Mouse (Mus musculus) heart, postnatal 14 days (tissue): ENCODE measurements at regions not wholly inside any gene's neighbourhood (a gene's known extent, or its start where the extent isn't known, plus 50 kb on each side); places are given as distances from the start of the nearest gene placed in this dataset.
A peak's percentile ranks its signal among the peaks of the same experiment; 100 is the strongest.

Experiments
- DNase-seq, 2 experiments: peaks; one replicate each; pipeline ENCODE4 v3.0.0; 2021 to 2022
- intact Hi-C: fragments of 180-260 bp; cut with DNase I; formaldehyde crosslinking; loops from one replicate; pipeline ENCODE4 v1.15.1; 2025

- DNase-seq, result peak; percentile 6
- intact Hi-C loops, result no loop called here
Observed at GRCm38 (mm10) chr6:7472366-7473026, 82.2 kb upstream of the Tac1 start.

GRCm38 (mm10) chr6:7473730-7474129 is 80.9 kb upstream of the Tac1 start:
- no peak for DNase-seq
- intact Hi-C loops, result no loop called here

DNA sequence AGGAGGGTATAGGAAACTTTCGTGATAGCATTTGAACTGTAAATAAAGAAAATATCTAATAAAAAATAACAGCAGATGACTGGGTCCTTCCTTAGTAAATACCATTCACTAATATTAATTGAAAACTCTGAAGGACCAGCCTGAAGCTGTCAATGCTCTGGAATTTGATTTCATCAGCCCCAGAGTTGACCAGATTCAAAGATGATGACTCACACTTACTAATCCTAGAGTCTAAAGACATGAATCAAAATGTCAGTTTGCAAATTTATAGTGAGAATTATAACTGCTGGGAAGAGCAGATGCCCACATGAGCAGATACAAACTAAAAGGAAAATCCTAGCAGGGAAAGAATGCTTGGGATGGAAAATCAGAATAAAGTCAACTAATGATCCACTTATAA is 77.8 kb upstream of the Tac1 start:
- DNase-seq, result no peak
- intact Hi-C loops, result no loop called here

DNA sequence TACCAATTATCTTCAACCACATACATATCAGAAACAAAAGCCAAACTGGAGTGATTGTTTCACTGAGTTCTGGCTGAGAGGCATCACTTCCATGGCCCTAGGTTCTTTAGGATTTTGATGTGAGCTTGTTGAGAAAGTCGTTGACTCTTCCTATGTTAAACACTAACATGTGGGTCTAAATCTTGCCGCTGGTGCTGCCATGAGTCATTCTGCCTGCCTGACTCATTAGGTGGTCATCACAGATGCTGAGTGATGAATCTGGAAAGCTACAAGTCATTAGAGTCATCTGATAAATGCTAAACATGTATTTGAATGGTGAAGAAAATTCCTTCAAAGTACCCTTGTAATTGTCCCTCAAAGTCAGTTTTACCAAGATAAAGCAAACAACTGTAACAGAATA is 60.4 kb upstream of the Tac1 start:
- intact Hi-C loops, result no loop called here
- DNase-seq, result no peak

DNA sequence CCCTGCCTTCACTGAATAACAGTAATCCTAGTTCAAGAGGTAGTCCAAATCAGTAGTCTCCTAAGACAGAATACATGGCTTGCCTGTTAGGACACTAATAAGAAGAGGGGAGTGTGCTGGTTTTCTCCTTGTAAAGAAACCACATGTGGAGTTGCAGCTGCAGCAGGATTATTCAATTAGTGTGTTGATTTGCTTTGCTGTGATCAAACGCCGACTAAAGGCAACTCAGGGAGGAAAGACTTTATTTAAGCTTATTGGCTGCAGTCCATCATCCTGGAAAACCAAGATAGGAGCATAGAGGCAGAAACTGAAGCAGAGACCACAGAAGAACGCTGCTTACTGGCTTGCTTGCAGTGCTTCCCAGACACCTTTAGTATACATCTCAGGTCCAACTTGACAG is 57.9 kb upstream of the Tac1 start:
- no peak for DNase-seq
- intact Hi-C loops, result no loop called here
